Mouse (Mus musculus): ENCODE data around the gene Atl1. TPM values are rescaled to one million over a fixed set of nuclear protein-coding genes. Genes with fewer than 3 reads are reported as not detected.

The Atl1 gene
- polyA plus RNA-seq, 1 experiment from 2014 or later, result 3.3 TPM

GRCm38 (mm10) chr12:69887776-69888175, 4.6 kb upstream of the Atl1 start:
- Histone ChIP-seq H3K9ac (no peak overlapping the region), H3K36me3 (no peaks in the 10 kb centered on the region), H3K27ac (no peak overlapping the region), H3K4me2 (no peak overlapping the region), H3K4me3 (no peak overlapping the region), H3K9me3 (no peaks in the 10 kb centered on the region), H3K27me3 (no peaks in the 10 kb centered on the region), H3K4me1 (peaks cover 41% of the 10 kb centered on the region)
- no peak for ATAC-seq (ENCODE audit: borderline replicate concordance, extremely low read depth, low FRiP score, low TSS enrichment)
- 58% methylated on average over 6 of the region's 6 CpGs for WGBS

GRCm38 (mm10) chr12:69888345-69888744, 4.1 kb upstream of the Atl1 start:
- no peaks in the 10 kb centered on the region for H3K36me3 ChIP-seq
- no peak overlapping the region for H3K4me3 ChIP-seq
- no peaks in the 10 kb centered on the region for H3K27me3 ChIP-seq
- no peaks in the 10 kb centered on the region for H3K9me3 ChIP-seq
- H3K27ac ChIP-seq, result no peak overlapping the region
- no peak for ATAC-seq (ENCODE audit: borderline replicate concordance, extremely low read depth, low FRiP score, low TSS enrichment)
- H3K4me2 ChIP-seq, result no peak overlapping the region
- 59% methylated on average over 1 of the region's 1 CpGs for WGBS
- H3K9ac ChIP-seq, result no peak overlapping the region
- peaks cover 41% of the 10 kb centered on the region for H3K4me1 ChIP-seq

GRCm38 (mm10) chr12:69890051-69890450, 2.4 kb upstream of the Atl1 start:
- H3K9ac ChIP-seq, result no peak overlapping the region
- no peak for ATAC-seq (ENCODE audit: borderline replicate concordance, extremely low read depth, low FRiP score, low TSS enrichment)
- H3K4me3 ChIP-seq, result peak overlapping the region; percentile 68
- H3K27me3 ChIP-seq, result no peaks in the 10 kb centered on the region
- WGBS, result 45% methylated on average over 6 of the region's 6 CpGs
- peaks cover 38% of the 10 kb centered on the region for H3K4me1 ChIP-seq
- H3K36me3 ChIP-seq, result no peaks in the 10 kb centered on the region
- H3K27ac ChIP-seq, result peak overlapping the region; percentile 48
- peak overlapping the region; percentile 60 for H3K4me2 ChIP-seq
- H3K9me3 ChIP-seq, result no peaks in the 10 kb centered on the region

- ATAC-seq (ENCODE audit: borderline replicate concordance, extremely low read depth, low FRiP score, low TSS enrichment), result no peak
- H3K4me1 ChIP-seq, result peaks cover 38% of the 10 kb centered on the region
- WGBS, result 5% methylated on average over 5 of the region's 5 CpGs
- peak overlapping the region; percentile 60 for H3K4me2 ChIP-seq
- H3K36me3 ChIP-seq, result no peaks in the 10 kb centered on the region
- H3K9me3 ChIP-seq, result no peaks in the 10 kb centered on the region
- no peaks in the 10 kb centered on the region for H3K27me3 ChIP-seq
- H3K9ac ChIP-seq, result no peak overlapping the region
- peak overlapping the region; percentile 68 for H3K4me3 ChIP-seq
- H3K27ac ChIP-seq, result peak overlapping the region; percentile 48
Observed at GRCm38 (mm10) chr12:69890476-69890875, 1.9 kb upstream of the Atl1 start.

GRCm38 (mm10) chr12:69891721-69892120, 693 bp upstream of the Atl1 start:
- no peak for ATAC-seq (ENCODE audit: borderline replicate concordance, extremely low read depth, low FRiP score, low TSS enrichment)
- H3K9me3 ChIP-seq, result no peaks in the 10 kb centered on the region
- H3K9ac ChIP-seq, result peak overlapping the region; percentile 77
- no peaks in the 10 kb centered on the region for H3K27me3 ChIP-seq
- peak overlapping the region; percentile 91 for H3K27ac ChIP-seq
- H3K4me1 ChIP-seq, result peaks cover 38% of the 10 kb centered on the region
- H3K4me3 ChIP-seq, result peak overlapping the region; percentile 68
- H3K4me2 ChIP-seq, result peak overlapping the region; percentile 60
- no peaks in the 10 kb centered on the region for H3K36me3 ChIP-seq
- 34% methylated on average over 3 of the region's 3 CpGs for WGBS

- H3K27ac ChIP-seq, result no peak overlapping the region
- H3K4me1 ChIP-seq, result peaks cover 24% of the 10 kb centered on the region
- H3K4me3 ChIP-seq, result no peak overlapping the region
- H3K9me3 ChIP-seq, result no peaks in the 10 kb centered on the region
- 61% methylated on average over 6 of the region's 6 CpGs for WGBS
- no peaks in the 10 kb centered on the region for H3K36me3 ChIP-seq
- H3K4me2 ChIP-seq, result no peak overlapping the region
- H3K9ac ChIP-seq, result no peak overlapping the region
- no peaks in the 10 kb centered on the region for H3K27me3 ChIP-seq
- no peak for ATAC-seq (ENCODE audit: borderline replicate concordance, extremely low read depth, low FRiP score, low TSS enrichment)
Observed at GRCm38 (mm10) chr12:69893927-69894326, 1.5 kb downstream of the Atl1 start.

GRCm38 (mm10) chr12:69895046-69895445, 2.6 kb downstream of the Atl1 start:
- no peaks in the 10 kb centered on the region for H3K36me3 ChIP-seq
- ATAC-seq (ENCODE audit: borderline replicate concordance, extremely low read depth, low FRiP score, low TSS enrichment), result no peak
- WGBS, result 44% methylated on average over 2 of the region's 2 CpGs

GRCm38 (mm10) chr12:69898119-69898518, 5.7 kb downstream of the Atl1 start:
- no peak overlapping the region for H3K27ac ChIP-seq
- no peak for ATAC-seq (ENCODE audit: borderline replicate concordance, extremely low read depth, low FRiP score, low TSS enrichment)
- no peak overlapping the region for H3K4me3 ChIP-seq
- no peaks in the 10 kb centered on the region for H3K27me3 ChIP-seq
- H3K9ac ChIP-seq, result no peak overlapping the region
- H3K4me2 ChIP-seq, result no peak overlapping the region
- H3K4me1 ChIP-seq, result no peaks in the 10 kb centered on the region
- no peaks in the 10 kb centered on the region for H3K9me3 ChIP-seq
- 86% methylated on average over 4 of the region's 4 CpGs for WGBS
- H3K36me3 ChIP-seq, result no peaks in the 10 kb centered on the region

More at GRCm38 (mm10) chr12:69895046-69895445, 2.6 kb downstream of the Atl1 start:
- no peaks in the 10 kb centered on the region for H3K27me3 ChIP-seq
- H3K27ac ChIP-seq, result no peak overlapping the region; the same call in 1 of the 2 replicates
- H3K9ac ChIP-seq, result no peak overlapping the region
- no peak overlapping the region for H3K4me2 ChIP-seq
- H3K9me3 ChIP-seq, result no peaks in the 10 kb centered on the region
- no peak overlapping the region for H3K4me3 ChIP-seq
- peaks cover 16% of the 10 kb centered on the region for H3K4me1 ChIP-seq

- Histone ChIP-seq H3K9me3 (no peaks in the 10 kb centered on the region), H3K27me3 (no peaks in the 10 kb centered on the region), H3K4me3 (no peak overlapping the region), H3K27ac (no peak overlapping the region), H3K9ac (no peak overlapping the region), H3K4me2 (no peak overlapping the region), H3K4me1 (peaks cover 6% of the 10 kb centered on the region; the same call in 1 of the 2 replicates), H3K36me3 (no peaks in the 10 kb centered on the region)
- WGBS, result 56% methylated on average over 2 of the region's 2 CpGs
- ATAC-seq (ENCODE audit: borderline replicate concordance, extremely low read depth, low FRiP score, low TSS enrichment), result no peak
Observed at GRCm38 (mm10) chr12:69904991-69905390, 12.6 kb downstream of the Atl1 start.

GRCm38 (mm10) chr12:69907667-69908510, 15.5 kb downstream of the Atl1 start:
- peaks cover 6% of the 10 kb centered on the region; the same call in 1 of the 2 replicates for H3K4me1 ChIP-seq
- no peaks in the 10 kb centered on the region for H3K27me3 ChIP-seq
- peak overlapping the region; percentile 56 for H3K4me2 ChIP-seq
- peak overlapping the region; percentile 22 for H3K4me3 ChIP-seq
- no peak overlapping the region for H3K27ac ChIP-seq
- ATAC-seq (ENCODE audit: borderline replicate concordance, extremely low read depth, low FRiP score, low TSS enrichment), result peak; percentile 59; the same call in 1 of the 2 replicates
- WGBS, result 6% methylated on average over 30 of the region's 30 CpGs
- H3K9me3 ChIP-seq, result no peaks in the 10 kb centered on the region
- H3K36me3 ChIP-seq, result no peaks in the 10 kb centered on the region
- H3K9ac ChIP-seq, result no peak overlapping the region

- H3K4me2 ChIP-seq, result peak overlapping the region; percentile 56
- H3K9me3 ChIP-seq, result no peaks in the 10 kb centered on the region
- no peak overlapping the region for H3K27ac ChIP-seq
- 0 out of 2 replicates have a peak overlapping the region, but pooled peaks have one; percentile 22 for H3K4me3 ChIP-seq
- H3K4me1 ChIP-seq, result peaks cover 6% of the 10 kb centered on the region; the same call in 1 of the 2 replicates
- no peak for ATAC-seq (ENCODE audit: borderline replicate concordance, extremely low read depth, low FRiP score, low TSS enrichment)
- 42% methylated on average over 19 of the region's 19 CpGs for WGBS
- H3K27me3 ChIP-seq, result no peaks in the 10 kb centered on the region
- no peaks in the 10 kb centered on the region for H3K36me3 ChIP-seq
- no peak overlapping the region for H3K9ac ChIP-seq
Observed at GRCm38 (mm10) chr12:69908511-69908900, 16.1 kb downstream of the Atl1 start.

GRCm38 (mm10) chr12:69911906-69912305, 19.5 kb downstream of the Atl1 start:
- Histone ChIP-seq H3K36me3 (no peaks in the 10 kb centered on the region), H3K27me3 (no peaks in the 10 kb centered on the region), H3K4me1 (peaks cover 6% of the 10 kb centered on the region; the same call in 1 of the 2 replicates), H3K9ac (no peak overlapping the region), H3K9me3 (no peaks in the 10 kb centered on the region), H3K4me3 (no peak overlapping the region), H3K27ac (no peak overlapping the region), H3K4me2 (no peak overlapping the region)
- 81% methylated on average over 7 of the region's 7 CpGs for WGBS
- no peak for ATAC-seq (ENCODE audit: borderline replicate concordance, extremely low read depth, low FRiP score, low TSS enrichment)

Data from lung, embryonic 15.5 days (tissue).